Mouse (Mus musculus) right cerebral cortex, postnatal 14 days (tissue): ENCODE data around the gene Rnasek.

Experiments
- DNase-seq: peaks from one replicate; pipeline ENCODE4 v3.0.0; 2022

Rnasek gene

GRCm38 (mm10) chr11:70235254-70235900 is 4.3 kb downstream of the Rnasek start:
- no peak for DNase-seq

- DNase-seq, result no peak
These were observed 5.1 kb downstream of the Rnasek start for GRCm38 (mm10) chr11:70234497-70234896.

- no peak for DNase-seq
These were observed 5.6 kb downstream of the Rnasek start for GRCm38 (mm10) chr11:70234037-70234436.

GRCm38 (mm10) chr11:70233016-70233415 is 6.6 kb downstream of the Rnasek start:
- no peak for DNase-seq

GRCm38 (mm10) chr11:70232546-70232945 is 7.1 kb downstream of the Rnasek start:
- no peak for DNase-seq

- peak; percentile 81 for DNase-seq
These were observed 9.4 kb downstream of the Rnasek start for GRCm38 (mm10) chr11:70230239-70230727.

- no peak for DNase-seq
These were observed 10.2 kb downstream of the Rnasek start, which contains the start of gene Bcl6b for GRCm38 (mm10) chr11:70229260-70230010. Bcl6b (minus strand) TSS chr11:70229798.

- peak; percentile 84 for DNase-seq
These were observed 10.8 kb downstream of the Rnasek start for GRCm38 (mm10) chr11:70228828-70229227.

GRCm38 (mm10) chr11:70227661-70228245 is 11.9 kb downstream of the Rnasek start:
- DNase-seq, result no peak

GRCm38 (mm10) chr11:70227126-70227525 is 12.5 kb downstream of the Rnasek start:
- no peak for DNase-seq

- no peak for DNase-seq
These were observed 13.1 kb downstream of the Rnasek start for GRCm38 (mm10) chr11:70226602-70226890.

- DNase-seq, result no peak
These were observed 13.6 kb downstream of the Rnasek start for GRCm38 (mm10) chr11:70225798-70226601.

- DNase-seq, result no peak
These were observed 15.9 kb downstream of the Rnasek start for GRCm38 (mm10) chr11:70223724-70224123.

GRCm38 (mm10) chr11:70221603-70222500 is 17.8 kb downstream of the Rnasek start:
- DNase-seq, result no peak

GRCm38 (mm10) chr11:70220731-70221602 is 18.7 kb downstream of the Rnasek start, which contains the start of gene Slc16a13:
Slc16a13 (minus strand) TSS chr11:70221064.
- peak; percentile 94 for DNase-seq

GRCm38 (mm10) chr11:70220323-70220722 is 19.3 kb downstream of the Rnasek start:
- no peak for DNase-seq

- no peak for DNase-seq
These were observed 19.8 kb downstream of the Rnasek start for GRCm38 (mm10) chr11:70219873-70220272.

- no peak for DNase-seq
These were observed 20.7 kb downstream of the Rnasek start for GRCm38 (mm10) chr11:70218741-70219470.

- DNase-seq, result no peak
These were observed 21.6 kb downstream of the Rnasek start for GRCm38 (mm10) chr11:70218039-70218438.

GRCm38 (mm10) chr11:70216103-70216502 is 23.5 kb downstream of the Rnasek start:
- DNase-seq, result no peak
